Mouse (Mus musculus): ENCODE data around the gene Rhbdl3. TPM values are rescaled to one million over a fixed set of nuclear protein-coding genes. Genes with fewer than 3 reads are reported as not detected.

Rhbdl3 gene
- 33.5 and 42.7 TPM in 2 replicates for polyA plus RNA-seq (2014; fragmentation: Nextera tagmentation; extraction: Ambion mirVana)

DNA sequence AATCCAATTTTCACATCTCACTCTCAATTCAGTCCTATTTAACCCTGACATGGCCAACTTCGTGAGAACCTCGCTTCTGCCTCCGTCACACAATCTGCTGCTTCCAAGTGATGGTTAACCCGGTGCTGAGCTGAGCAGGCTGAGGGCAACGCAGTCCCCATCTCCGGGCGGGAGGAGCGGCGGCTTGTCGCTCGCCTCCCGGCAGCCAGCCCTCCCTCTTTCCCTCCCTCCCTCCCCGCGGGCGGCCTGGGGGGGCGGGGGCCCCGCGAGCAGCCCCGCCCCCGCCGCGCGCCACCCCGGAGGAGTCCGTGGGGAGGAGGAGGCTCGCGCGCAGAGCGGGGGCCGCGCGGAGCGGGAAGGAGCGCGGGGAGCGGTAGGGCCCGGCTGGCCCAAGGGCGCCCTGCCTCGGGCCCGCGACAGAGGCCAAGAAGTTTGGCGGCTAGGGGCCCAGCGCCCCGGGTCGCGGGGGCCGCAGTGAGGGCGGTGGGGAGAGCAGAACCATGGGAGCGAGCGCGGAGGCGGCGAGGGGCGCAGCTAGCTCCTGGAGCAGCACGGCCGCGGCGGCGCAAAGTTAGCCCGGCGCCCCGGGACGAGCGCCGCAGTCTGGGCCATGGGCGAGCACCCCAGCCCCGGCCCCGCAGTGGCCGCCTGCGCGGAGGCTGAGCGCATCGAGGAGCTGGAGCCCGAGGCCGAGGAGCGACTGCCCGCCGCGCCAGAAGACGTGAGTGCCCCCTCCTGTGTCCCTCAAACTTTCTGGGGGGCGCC lies at the start of gene Rhbdl3:
TSS of gene Rhbdl3 (plus strand) at position 362 of the 765 bp plus-strand sequence.
- Histone ChIP-seq H3K4me3 (ENCODE audit: low read depth, low read length) (peak within 1 kb of the TSS; percentile 85), H3K36me3 (ENCODE audit: control insufficient read depth, insufficient read depth, low read length) (no peaks in the 10 kb centered on the region), H3K27ac (ENCODE audit: low read depth, low read length) (peak within 1 kb of the TSS; percentile 88), H3K4me2 (ENCODE audit: low read depth) (peak within 1 kb of the TSS; percentile 87), H3K9ac (ENCODE audit: low read length) (peak within 1 kb of the TSS; percentile 86), H3K27me3 (ENCODE audit: control insufficient read depth, insufficient read depth, low read length) (no peaks in the 10 kb centered on the region), H3K9me3 (ENCODE audit: control insufficient read depth, low read length) (no peaks in the 10 kb centered on the region), H3K4me1 (ENCODE audit: control insufficient read depth, insufficient read depth, low read length) (peaks cover 8% of the 10 kb centered on the region; the same call in 1 of the 2 replicates)
- ATAC-seq (ENCODE audit: insufficient read depth, low FRiP score, low TSS enrichment) (peak; percentile 56), DNase-seq (ENCODE audit: low spot score) (peak; percentile 77)
- under 1% methylated on average over 47 of the region's 81 CpGs for WGBS

GRCm38 (mm10) chr11:80264137-80264536 lies 36.6 kb upstream of the Rhbdl3 start:
- H3K4me2 ChIP-seq (ENCODE audit: low read depth), result no peak overlapping the region
- DNase-seq (ENCODE audit: low spot score) (no peak), ATAC-seq (ENCODE audit: insufficient read depth, low FRiP score, low TSS enrichment) (no peak)
- WGBS, result 95% methylated on average over 8 of the region's 8 CpGs
- H3K4me3 ChIP-seq (ENCODE audit: low read depth, low read length), result no peak overlapping the region
- no peak overlapping the region for H3K27ac ChIP-seq (ENCODE audit: low read depth, low read length)
- no peaks in the 10 kb centered on the region; the same call in none of the 2 replicates for H3K36me3 ChIP-seq (ENCODE audit: control insufficient read depth, insufficient read depth, low read length)
- H3K9me3 ChIP-seq (ENCODE audit: control insufficient read depth, low read length), result no peaks in the 10 kb centered on the region
- no peak overlapping the region for H3K9ac ChIP-seq (ENCODE audit: low read length)
- no peaks in the 10 kb centered on the region for H3K4me1 ChIP-seq (ENCODE audit: control insufficient read depth, insufficient read depth, low read length)
- H3K27me3 ChIP-seq (ENCODE audit: control insufficient read depth, insufficient read depth, low read length), result no peaks in the 10 kb centered on the region

GRCm38 (mm10) chr11:80271096-80271495 lies 29.6 kb upstream of the Rhbdl3 start:
- Histone ChIP-seq H3K4me3 (ENCODE audit: low read depth, low read length) (no peak overlapping the region), H3K4me1 (ENCODE audit: control insufficient read depth, insufficient read depth, low read length) (no peaks in the 10 kb centered on the region), H3K27me3 (ENCODE audit: control insufficient read depth, insufficient read depth, low read length) (no peaks in the 10 kb centered on the region), H3K27ac (ENCODE audit: low read depth, low read length) (no peak overlapping the region), H3K4me2 (ENCODE audit: low read depth) (no peak overlapping the region), H3K9me3 (ENCODE audit: control insufficient read depth, low read length) (no peaks in the 10 kb centered on the region), H3K9ac (ENCODE audit: low read length) (no peak overlapping the region), H3K36me3 (ENCODE audit: control insufficient read depth, insufficient read depth, low read length) (no peaks in the 10 kb centered on the region)
- no peak for ATAC-seq (ENCODE audit: insufficient read depth, low FRiP score, low TSS enrichment)
- no peak for DNase-seq (ENCODE audit: low spot score)
- WGBS, result 88% methylated on average over 5 of the region's 5 CpGs

GRCm38 (mm10) chr11:80275011-80275410 lies 25.7 kb upstream of the Rhbdl3 start:
- DNase-seq (ENCODE audit: low spot score), result no peak
- Histone ChIP-seq H3K36me3 (ENCODE audit: control insufficient read depth, insufficient read depth, low read length) (no peaks in the 10 kb centered on the region), H3K4me1 (ENCODE audit: control insufficient read depth, insufficient read depth, low read length) (no peaks in the 10 kb centered on the region), H3K4me2 (ENCODE audit: low read depth) (no peak overlapping the region), H3K27me3 (ENCODE audit: control insufficient read depth, insufficient read depth, low read length) (no peaks in the 10 kb centered on the region), H3K4me3 (ENCODE audit: low read depth, low read length) (no peak overlapping the region), H3K9ac (ENCODE audit: low read length) (no peak overlapping the region), H3K27ac (ENCODE audit: low read depth, low read length) (no peak overlapping the region), H3K9me3 (ENCODE audit: control insufficient read depth, low read length) (no peaks in the 10 kb centered on the region)
- no peak for ATAC-seq (ENCODE audit: insufficient read depth, low FRiP score, low TSS enrichment)
- WGBS, result 68% methylated on average over 3 of the region's 3 CpGs

DNA sequence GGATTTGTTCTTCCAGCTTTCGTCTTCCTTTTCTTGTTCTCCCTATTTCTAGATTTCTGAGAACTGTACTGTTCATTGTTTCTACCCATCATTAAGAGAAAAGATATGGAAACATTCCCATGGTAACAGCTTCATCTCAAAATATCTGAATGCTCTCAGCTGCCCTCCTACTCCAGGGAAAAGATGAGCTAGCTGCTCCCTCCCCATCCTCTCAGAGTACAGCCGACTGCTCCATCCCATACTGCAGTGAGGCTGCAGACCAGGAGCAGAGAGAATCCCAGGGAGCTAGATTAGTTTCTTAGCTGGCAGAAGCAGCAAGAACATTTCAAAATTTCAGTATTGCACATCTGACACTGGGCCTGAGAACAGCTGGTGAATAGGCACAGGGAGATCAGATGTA lies 22.7 kb upstream of the Rhbdl3 start:
- WGBS, result 77% methylated on average over 2 of the region's 2 CpGs

GRCm38 (mm10) chr11:80283786-80284185 lies 16.9 kb upstream of the Rhbdl3 start:
- Histone ChIP-seq H3K27ac (ENCODE audit: low read depth, low read length) (no peak overlapping the region), H3K9ac (ENCODE audit: low read length) (no peak overlapping the region), H3K36me3 (ENCODE audit: control insufficient read depth, insufficient read depth, low read length) (no peaks in the 10 kb centered on the region), H3K9me3 (ENCODE audit: control insufficient read depth, low read length) (no peaks in the 10 kb centered on the region), H3K4me2 (ENCODE audit: low read depth) (no peak overlapping the region), H3K27me3 (ENCODE audit: control insufficient read depth, insufficient read depth, low read length) (no peaks in the 10 kb centered on the region), H3K4me1 (ENCODE audit: control insufficient read depth, insufficient read depth, low read length) (no peaks in the 10 kb centered on the region), H3K4me3 (ENCODE audit: low read depth, low read length) (no peak overlapping the region)
- DNase-seq (ENCODE audit: low spot score) (no peak), ATAC-seq (ENCODE audit: insufficient read depth, low FRiP score, low TSS enrichment) (no peak)
- 73% methylated on average over 3 of the region's 3 CpGs for WGBS

More for the DNA sequence above, 22.7 kb upstream of the Rhbdl3 start:
- H3K36me3 ChIP-seq (ENCODE audit: control insufficient read depth, insufficient read depth, low read length), result no peaks in the 10 kb centered on the region
- no peak overlapping the region for H3K9ac ChIP-seq (ENCODE audit: low read length)
- ATAC-seq (ENCODE audit: insufficient read depth, low FRiP score, low TSS enrichment), result no peak
- H3K27me3 ChIP-seq (ENCODE audit: control insufficient read depth, insufficient read depth, low read length), result no peaks in the 10 kb centered on the region
- H3K27ac ChIP-seq (ENCODE audit: low read depth, low read length), result no peak overlapping the region
- H3K4me2 ChIP-seq (ENCODE audit: low read depth), result no peak overlapping the region
- DNase-seq (ENCODE audit: low spot score), result no peak
- H3K4me1 ChIP-seq (ENCODE audit: control insufficient read depth, insufficient read depth, low read length), result no peaks in the 10 kb centered on the region
- H3K4me3 ChIP-seq (ENCODE audit: low read depth, low read length), result no peak overlapping the region
- no peaks in the 10 kb centered on the region for H3K9me3 ChIP-seq (ENCODE audit: control insufficient read depth, low read length)

DNA sequence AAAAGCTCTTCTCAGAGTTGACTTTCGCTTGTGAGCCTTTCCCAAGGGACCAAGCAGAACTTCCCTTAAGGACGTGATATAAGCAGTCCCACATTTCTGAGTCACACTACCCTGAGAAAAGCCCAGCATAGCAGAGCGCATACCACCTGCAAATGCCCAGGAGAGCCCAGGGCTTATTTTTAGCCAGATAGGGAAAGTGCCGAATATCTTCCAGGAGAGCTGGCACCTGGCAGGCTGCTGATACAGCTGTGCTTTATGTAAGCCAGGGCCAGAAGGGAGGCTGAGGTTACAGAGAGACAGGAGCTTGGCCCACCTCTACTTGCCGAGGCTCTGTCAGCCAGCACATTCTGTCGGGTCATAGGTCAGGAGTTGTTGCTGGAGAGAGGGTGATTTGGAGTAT lies 16.1 kb upstream of the Rhbdl3 start:
- ATAC-seq (ENCODE audit: insufficient read depth, low FRiP score, low TSS enrichment) (no peak), DNase-seq (ENCODE audit: low spot score) (no peak)
- 61% methylated on average over 6 of the region's 6 CpGs for WGBS
- Histone ChIP-seq H3K9me3 (ENCODE audit: control insufficient read depth, low read length) (no peaks in the 10 kb centered on the region), H3K36me3 (ENCODE audit: control insufficient read depth, insufficient read depth, low read length) (no peaks in the 10 kb centered on the region), H3K4me3 (ENCODE audit: low read depth, low read length) (no peak overlapping the region), H3K4me2 (ENCODE audit: low read depth) (no peak overlapping the region), H3K27me3 (ENCODE audit: control insufficient read depth, insufficient read depth, low read length) (no peaks in the 10 kb centered on the region), H3K9ac (ENCODE audit: low read length) (no peak overlapping the region), H3K27ac (ENCODE audit: low read depth, low read length) (no peak overlapping the region), H3K4me1 (ENCODE audit: control insufficient read depth, insufficient read depth, low read length) (peaks cover 4% of the 10 kb centered on the region; the same call in 1 of the 2 replicates)

- Histone ChIP-seq H3K9me3 (ENCODE audit: control insufficient read depth, low read length) (no peaks in the 10 kb centered on the region), H3K4me3 (ENCODE audit: low read depth, low read length) (no peak overlapping the region), H3K27ac (ENCODE audit: low read depth, low read length) (no peak overlapping the region), H3K9ac (ENCODE audit: low read length) (no peak overlapping the region), H3K4me1 (ENCODE audit: control insufficient read depth, insufficient read depth, low read length) (peaks cover 14% of the 10 kb centered on the region), H3K4me2 (ENCODE audit: low read depth) (no peak overlapping the region), H3K36me3 (ENCODE audit: control insufficient read depth, insufficient read depth, low read length) (no peaks in the 10 kb centered on the region), H3K27me3 (ENCODE audit: control insufficient read depth, insufficient read depth, low read length) (no peaks in the 10 kb centered on the region)
- WGBS, result 19% methylated on average over 5 of the region's 5 CpGs
- no peak for ATAC-seq (ENCODE audit: insufficient read depth, low FRiP score, low TSS enrichment)
- peak; percentile 83 for DNase-seq (ENCODE audit: low spot score)
These were observed 13.6 kb upstream of the Rhbdl3 start for GRCm38 (mm10) chr11:80287150-80287549.
